Mouse (Mus musculus) heart, embryonic 12.5 days (tissue): Measurements from ENCODE around the gene Nupl2. TPM values are rescaled to one million over a fixed set of nuclear protein-coding genes. Genes with fewer than 3 reads are reported as not detected.

Experiments used
- ATAC-seq: fragments of 200-750 bp; cut with Nextera tagmentation; 2 replicates; pipeline ENCODE4 v1.8.0; 2017; ENCODE audit warnings: moderate TSS enrichment, moderate library complexity; ENCODE audit not compliant: insufficient number of reproducible peaks, low FRiP score
- H3K27ac ChIP-seq: fragments of 300-500 bp; sonication (generic); 2 replicates; pipeline ENCODE4 v1.5.1; 2016; ENCODE audit warnings: mild to moderate bottlenecking, moderate library complexity; ENCODE audit not compliant: poor library complexity, severe bottlenecking
- H3K27me3 ChIP-seq: fragments of 300-500 bp; sonication (generic); replicated peaks from 2 replicates; pipeline ENCODE4 v1.6.1; 2016; ENCODE audit warnings: mild to moderate bottlenecking, moderate library complexity
- H3K36me3 ChIP-seq: fragments of 300-500 bp; sonication (generic); 2 replicates; pipeline ENCODE4 v1.6.1; 2016; ENCODE audit warnings: mild to moderate bottlenecking, moderate library complexity
- H3K4me1 ChIP-seq: fragments of 300-500 bp; sonication (generic); replicated peaks from 2 replicates; pipeline ENCODE4 v1.6.1; 2016; ENCODE audit warnings: mild to moderate bottlenecking
- H3K4me2 ChIP-seq: fragments of 300-500 bp; sonication (generic); 2 replicates; pipeline ENCODE4 v1.6.1; 2016; ENCODE audit warnings: mild to moderate bottlenecking, moderate library complexity
- H3K4me3 ChIP-seq: fragments of 300-500 bp; sonication (generic); 2 replicates; pipeline ENCODE4 v1.5.1; 2016; ENCODE audit warnings: mild to moderate bottlenecking
- H3K9ac ChIP-seq: fragments of 300-500 bp; sonication (generic); 2 replicates; pipeline ENCODE4 v1.6.1; 2016; ENCODE audit warnings: mild to moderate bottlenecking, moderate library complexity
- H3K9me3 ChIP-seq: fragments of 300-500 bp; sonication (generic); replicated peaks from 2 replicates; pipeline ENCODE4 v1.6.1; 2016; ENCODE audit warnings: mild to moderate bottlenecking, moderate library complexity
- WGBS: fragments of 180-500 bp; shearing (Covaris S2); methylation state at CpG from one replicate; pipeline ENCODE4 v1.1.7; 2016; 5-methylcytosine and 5-hydroxymethylcytosine counted together
- polyA plus RNA-seq: library from polyadenylated mRNA; unstranded; fragments of >200 nt; fragmentation: Nextera tagmentation; extraction: Ambion mirVana; gene quantifications from 2 replicates; pipeline ENCODE4 v1.2.1, GENCODE M21; 2016

Nupl2 gene
- polyA plus RNA-seq, 1 experiment from 2014 or later: 13.5 TPM

GRCm38 (mm10) chr5:24172092-24172491 lies 7.3 kb downstream of the Nupl2 start:
- no peak for ATAC-seq
- H3K9me3 ChIP-seq: no peaks in the 10 kb centered on the region
- no peaks in the 10 kb centered on the region for H3K4me1 ChIP-seq
- H3K4me2 ChIP-seq: no peak overlapping the region
- H3K9ac ChIP-seq: no peak overlapping the region
- no peak overlapping the region for H3K4me3 ChIP-seq
- H3K27me3 ChIP-seq: no peaks in the 10 kb centered on the region
- H3K27ac ChIP-seq: no peak overlapping the region
- H3K36me3 ChIP-seq: peaks cover 53% of the 10 kb centered on the region

GRCm38 (mm10) chr5:24181514-24182295 lies 16.9 kb downstream of the Nupl2 start:
- no peaks in the 10 kb centered on the region for H3K27me3 ChIP-seq
- peaks cover 59% of the 10 kb centered on the region for H3K36me3 ChIP-seq
- H3K4me2 ChIP-seq: no peak overlapping the region
- H3K4me1 ChIP-seq: no peaks in the 10 kb centered on the region
- H3K27ac ChIP-seq: 0 out of 2 replicates have a peak overlapping the region, but pooled peaks have one; percentile 20
- H3K9me3 ChIP-seq: peaks cover 6% of the 10 kb centered on the region
- no peak for ATAC-seq
- 85% methylated on average over 16 of the region's 16 CpGs for WGBS
- no peak overlapping the region for H3K4me3 ChIP-seq
- H3K9ac ChIP-seq: no peak overlapping the region

DNA sequence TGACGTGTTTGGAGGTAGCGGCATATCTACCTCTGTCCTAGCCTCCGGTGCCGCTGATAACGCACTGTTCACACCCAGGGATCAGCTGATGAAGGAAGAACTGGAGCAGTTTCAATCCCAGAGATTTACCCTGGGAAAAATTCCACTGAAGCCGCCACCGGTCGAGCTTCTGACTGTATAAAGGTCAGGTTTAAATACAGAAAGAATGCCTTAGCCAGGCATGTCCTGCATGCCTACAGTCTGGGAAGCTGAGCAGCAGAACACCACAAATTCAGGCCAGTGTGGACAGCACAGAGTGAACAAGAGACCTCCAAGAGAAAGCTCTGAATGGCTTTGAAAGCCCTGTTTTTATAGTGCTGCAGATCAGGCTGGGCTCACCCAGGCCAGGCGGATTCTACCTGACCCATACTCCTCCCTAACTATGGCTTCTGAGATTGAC lies 17.6 kb downstream of the Nupl2 start:
- ATAC-seq: no peak
- Histone ChIP-seq H3K4me1 (no peaks in the 10 kb centered on the region), H3K4me3 (no peak overlapping the region), H3K9me3 (peaks cover 9% of the 10 kb centered on the region), H3K9ac (no peak overlapping the region), H3K4me2 (no peak overlapping the region), H3K36me3 (peaks cover 56% of the 10 kb centered on the region), H3K27me3 (no peaks in the 10 kb centered on the region), H3K27ac (0 out of 2 replicates have a peak overlapping the region, but pooled peaks have one; percentile 20)
- 72% methylated on average over 9 of the region's 9 CpGs for WGBS

GRCm38 (mm10) chr5:24183096-24183495 lies 18.3 kb downstream of the Nupl2 start:
- Histone ChIP-seq H3K27me3 (no peaks in the 10 kb centered on the region), H3K4me3 (no peak overlapping the region), H3K27ac (no peak overlapping the region), H3K4me2 (no peak overlapping the region), H3K4me1 (no peaks in the 10 kb centered on the region), H3K36me3 (peaks cover 50% of the 10 kb centered on the region), H3K9ac (no peak overlapping the region), H3K9me3 (peaks cover 9% of the 10 kb centered on the region)
- WGBS: 82% methylated on average over 6 of the region's 6 CpGs
- ATAC-seq: no peak

- H3K4me2 ChIP-seq: no peak overlapping the region
- 0 out of 2 replicates have a peak, but pooled peaks have one; percentile 9 for ATAC-seq
- no peaks in the 10 kb centered on the region for H3K4me1 ChIP-seq
- peaks cover 42% of the 10 kb centered on the region for H3K36me3 ChIP-seq
- H3K27ac ChIP-seq: no peak overlapping the region
- 93% methylated on average over 5 of the region's 5 CpGs for WGBS
- peaks cover 9% of the 10 kb centered on the region for H3K9me3 ChIP-seq
- no peaks in the 10 kb centered on the region for H3K27me3 ChIP-seq
- H3K4me3 ChIP-seq: no peak overlapping the region
- H3K9ac ChIP-seq: no peak overlapping the region
These were observed 19.2 kb downstream of the Nupl2 start for GRCm38 (mm10) chr5:24184011-24184410.

GRCm38 (mm10) chr5:24188476-24188875 lies 23.7 kb downstream of the Nupl2 start:
- no peak overlapping the region for H3K27ac ChIP-seq
- H3K4me2 ChIP-seq: no peak overlapping the region
- no peak overlapping the region for H3K9ac ChIP-seq
- peaks cover 5% of the 10 kb centered on the region; the same call in 1 of the 2 replicates for H3K27me3 ChIP-seq
- H3K36me3 ChIP-seq: peaks cover 19% of the 10 kb centered on the region
- ATAC-seq: no peak
- H3K9me3 ChIP-seq: peaks cover 9% of the 10 kb centered on the region
- 71% methylated on average over 4 of the region's 4 CpGs for WGBS
- H3K4me1 ChIP-seq: no peaks in the 10 kb centered on the region
- no peak overlapping the region for H3K4me3 ChIP-seq

GRCm38 (mm10) chr5:24191821-24192220 lies 27.1 kb downstream of the Nupl2 start:
- no peak overlapping the region for H3K4me3 ChIP-seq
- H3K9me3 ChIP-seq: peaks cover 2% of the 10 kb centered on the region; the same call in 1 of the 2 replicates
- H3K27ac ChIP-seq: no peak overlapping the region
- no peaks in the 10 kb centered on the region for H3K4me1 ChIP-seq
- H3K4me2 ChIP-seq: no peak overlapping the region
- no peak for ATAC-seq
- H3K27me3 ChIP-seq: peaks cover 5% of the 10 kb centered on the region; the same call in 1 of the 2 replicates
- no peak overlapping the region for H3K9ac ChIP-seq
- WGBS: 80% methylated on average over 2 of the region's 2 CpGs
- no peaks in the 10 kb centered on the region for H3K36me3 ChIP-seq

DNA sequence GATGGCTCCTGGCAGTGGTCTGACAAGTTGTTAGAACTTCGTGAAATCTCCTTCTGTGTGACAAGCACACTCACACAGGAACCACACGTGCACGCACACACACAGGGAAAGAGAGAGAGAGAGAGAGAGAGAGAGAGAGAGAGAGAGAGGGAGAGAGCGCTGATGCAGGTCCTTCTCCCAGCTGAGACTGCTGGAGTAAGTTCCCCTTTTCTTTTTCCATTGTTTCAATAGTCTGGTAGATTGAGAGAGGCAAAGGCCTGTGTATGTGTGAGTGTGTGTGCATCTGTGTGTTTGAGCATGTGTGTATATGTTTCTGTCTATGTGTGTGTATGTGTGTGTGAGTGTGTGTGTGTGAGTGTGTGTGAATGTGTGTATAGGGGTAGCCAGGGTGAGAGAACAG lies 36.2 kb downstream of the Nupl2 start:
- H3K9me3 ChIP-seq: no peaks in the 10 kb centered on the region
- H3K4me3 ChIP-seq: no peak overlapping the region
- H3K36me3 ChIP-seq: no peaks in the 10 kb centered on the region
- no peaks in the 10 kb centered on the region for H3K27me3 ChIP-seq
- H3K4me1 ChIP-seq: no peaks in the 10 kb centered on the region
- no peak for ATAC-seq
- WGBS: 73% methylated on average over 4 of the region's 4 CpGs
- H3K27ac ChIP-seq: no peak overlapping the region
- H3K4me2 ChIP-seq: no peak overlapping the region
- H3K9ac ChIP-seq: no peak overlapping the region

GRCm38 (mm10) chr5:24202492-24202891 lies 37.7 kb downstream of the Nupl2 start:
- H3K4me2 ChIP-seq: no peak overlapping the region
- ATAC-seq: no peak
- H3K4me1 ChIP-seq: no peaks in the 10 kb centered on the region
- H3K4me3 ChIP-seq: no peak overlapping the region
- H3K9me3 ChIP-seq: no peaks in the 10 kb centered on the region
- no peaks in the 10 kb centered on the region for H3K27me3 ChIP-seq
- no peak overlapping the region for H3K27ac ChIP-seq
- WGBS: 66% methylated on average over 5 of the region's 5 CpGs
- no peaks in the 10 kb centered on the region for H3K36me3 ChIP-seq
- no peak overlapping the region for H3K9ac ChIP-seq

GRCm38 (mm10) chr5:24203266-24203665 lies 38.5 kb downstream of the Nupl2 start:
- H3K27ac ChIP-seq: no peak overlapping the region
- H3K4me1 ChIP-seq: no peaks in the 10 kb centered on the region
- H3K4me2 ChIP-seq: no peak overlapping the region
- 82% methylated on average over 5 of the region's 5 CpGs for WGBS
- no peak for ATAC-seq
- H3K9me3 ChIP-seq: no peaks in the 10 kb centered on the region
- H3K36me3 ChIP-seq: no peaks in the 10 kb centered on the region
- H3K27me3 ChIP-seq: no peaks in the 10 kb centered on the region
- no peak overlapping the region for H3K4me3 ChIP-seq
- no peak overlapping the region for H3K9ac ChIP-seq

DNA sequence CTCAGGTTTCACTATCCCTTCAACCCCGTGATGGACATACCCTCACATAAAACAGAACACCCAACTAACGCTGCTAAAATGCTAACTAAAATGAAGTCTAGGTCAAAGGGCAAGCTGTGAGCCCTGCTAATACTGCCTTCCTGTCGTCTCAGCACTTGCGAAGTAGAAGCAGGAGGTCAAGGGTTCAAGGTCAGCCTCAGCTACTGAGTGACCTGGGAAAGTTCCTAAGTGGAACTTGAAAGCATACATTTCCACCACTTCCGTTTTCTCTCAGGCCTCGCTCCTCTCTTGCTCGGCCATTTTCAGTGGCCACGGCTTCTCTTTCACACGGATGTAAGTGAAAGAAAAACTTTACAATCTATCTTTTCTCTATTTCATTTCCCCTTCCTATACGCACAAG lies 43.2 kb downstream of the Nupl2 start:
- 66% methylated on average over 10 of the region's 10 CpGs for WGBS
- H3K27me3 ChIP-seq: no peaks in the 10 kb centered on the region
- no peak overlapping the region for H3K4me2 ChIP-seq
- no peak overlapping the region for H3K9ac ChIP-seq
- H3K36me3 ChIP-seq: no peaks in the 10 kb centered on the region
- no peak overlapping the region for H3K4me3 ChIP-seq
- no peaks in the 10 kb centered on the region for H3K4me1 ChIP-seq
- no peak overlapping the region for H3K27ac ChIP-seq
- no peaks in the 10 kb centered on the region for H3K9me3 ChIP-seq
- no peak for ATAC-seq

DNA sequence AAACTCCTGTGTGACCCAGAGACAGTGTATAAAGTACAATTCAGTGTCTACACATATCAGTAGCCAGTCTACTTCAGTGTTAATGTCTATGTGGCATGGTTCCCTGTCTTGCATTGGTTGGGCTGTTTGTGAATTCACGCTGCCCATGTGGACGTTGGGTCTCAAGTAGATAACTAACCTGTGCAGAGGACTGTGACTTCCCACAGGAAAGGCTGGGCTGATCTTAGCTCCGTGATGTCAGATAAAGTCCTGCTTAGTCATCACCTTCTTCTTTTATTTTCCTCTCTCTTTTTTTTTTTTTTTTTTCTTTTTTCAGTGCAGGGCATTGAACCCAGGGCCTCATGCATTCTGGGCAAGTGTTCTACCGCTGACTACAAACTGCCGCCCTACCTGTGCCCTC lies 43.7 kb downstream of the Nupl2 start:
- Histone ChIP-seq H3K27ac (no peak overlapping the region), H3K9me3 (no peaks in the 10 kb centered on the region), H3K4me1 (no peaks in the 10 kb centered on the region), H3K36me3 (no peaks in the 10 kb centered on the region), H3K4me2 (no peak overlapping the region), H3K27me3 (0 out of 2 replicates have a peak, but pooled peaks cover 5% of the 10 kb centered on the region), H3K9ac (no peak overlapping the region), H3K4me3 (no peak overlapping the region)
- WGBS: 72% methylated on average over 5 of the region's 5 CpGs
- ATAC-seq: no peak
